Mouse (Mus musculus): Measurements from ENCODE around the gene Rnf183. TPM values are rescaled to one million over a fixed set of nuclear protein-coding genes. Genes with fewer than 3 reads are reported as not detected.

Rnf183 gene
- polyA plus RNA-seq, 1 experiment from 2014 or later: not detected

- peak; percentile 84 for DNase-seq (ENCODE audit: low spot score)
- H3K27me3 ChIP-seq (replicated peaks; ENCODE audit: control insufficient read depth, insufficient read depth, low read length): no peaks in the 10 kb centered on the region
- 0 out of 2 replicates have a peak, but pooled peaks cover 2% of the 10 kb centered on the region for H3K4me1 ChIP-seq (ENCODE audit: control insufficient read depth, insufficient read depth, low read length)
- peak within 1 kb of the TSS; percentile 55 for H3K4me3 ChIP-seq (ENCODE audit: low read depth, low read length)
- peak within 1 kb of the TSS; percentile 64 for H3K4me2 ChIP-seq (ENCODE audit: low read length)
- no peak within 1 kb of the TSS for H3K27ac ChIP-seq (ENCODE audit: low read depth, low read length)
- peak within 1 kb of the TSS; percentile 68 for H3K9ac ChIP-seq (ENCODE audit: low read length)
- peak; percentile 97 for ATAC-seq
- under 1% methylated on average over 30 of the region's 30 CpGs for WGBS
- H3K9me3 ChIP-seq (replicated peaks; ENCODE audit: control insufficient read depth, low read length): no peaks in the 10 kb centered on the region
- no peaks in the 10 kb centered on the region for H3K36me3 ChIP-seq (ENCODE audit: control insufficient read depth, insufficient read depth, low read length)
Measured at GRCm38 (mm10) chr4:62470598-62471051, 35.6 kb upstream of the Rnf183 start, which contains the start of gene Wdr31. Gene Wdr31, minus strand, starts transcription at chr4:62470896.

GRCm38 (mm10) chr4:62468158-62468557, 33.1 kb upstream of the Rnf183 start:
- H3K27ac ChIP-seq (ENCODE audit: low read depth, low read length): no peak overlapping the region
- H3K9me3 ChIP-seq (replicated peaks; ENCODE audit: control insufficient read depth, low read length): no peaks in the 10 kb centered on the region
- no peaks in the 10 kb centered on the region for H3K36me3 ChIP-seq (ENCODE audit: control insufficient read depth, insufficient read depth, low read length)
- H3K27me3 ChIP-seq (replicated peaks; ENCODE audit: control insufficient read depth, insufficient read depth, low read length): no peaks in the 10 kb centered on the region
- WGBS: 98% methylated on average over 1 of the region's 1 CpGs
- 0 out of 2 replicates have a peak, but pooled peaks cover 2% of the 10 kb centered on the region for H3K4me1 ChIP-seq (ENCODE audit: control insufficient read depth, insufficient read depth, low read length)
- ATAC-seq (no peak), DNase-seq (ENCODE audit: low spot score) (no peak)
- no peak overlapping the region for H3K4me3 ChIP-seq (ENCODE audit: low read depth, low read length)
- H3K9ac ChIP-seq (ENCODE audit: low read length): no peak overlapping the region
- H3K4me2 ChIP-seq (ENCODE audit: low read length): no peak overlapping the region

DNA sequence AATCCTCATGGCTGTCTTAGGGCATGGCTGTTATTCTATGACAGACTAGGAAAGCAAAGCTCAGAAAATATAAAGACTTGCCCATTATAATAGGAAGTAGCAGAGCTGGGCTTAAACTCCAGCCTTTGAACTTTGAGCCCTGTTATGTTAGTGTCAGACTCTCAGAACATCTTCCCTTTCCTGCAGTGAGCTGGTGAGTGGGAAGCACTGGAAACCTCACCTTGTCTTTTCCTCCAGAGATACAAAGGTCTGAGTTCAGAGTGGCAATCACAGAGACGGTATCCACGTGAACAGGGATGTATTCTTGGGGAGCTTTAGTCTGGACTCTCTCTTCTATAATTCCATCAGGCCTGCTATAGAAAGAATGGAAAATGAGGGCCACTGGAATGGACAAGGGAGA, 28.1 kb upstream of the Rnf183 start:
- ATAC-seq: no peak
- H3K9ac ChIP-seq (ENCODE audit: low read length): no peak overlapping the region
- H3K4me2 ChIP-seq (ENCODE audit: low read length): no peak overlapping the region
- no peak for DNase-seq (ENCODE audit: low spot score)
- H3K36me3 ChIP-seq (ENCODE audit: control insufficient read depth, insufficient read depth, low read length): 0 out of 2 replicates have a peak, but pooled peaks cover 5% of the 10 kb centered on the region
- H3K27ac ChIP-seq (ENCODE audit: low read depth, low read length): no peak overlapping the region
- no peaks in the 10 kb centered on the region for H3K9me3 ChIP-seq (replicated peaks; ENCODE audit: control insufficient read depth, low read length)
- WGBS: 94% methylated on average over 2 of the region's 2 CpGs
- no peaks in the 10 kb centered on the region for H3K27me3 ChIP-seq (replicated peaks; ENCODE audit: control insufficient read depth, insufficient read depth, low read length)
- no peak overlapping the region for H3K4me3 ChIP-seq (ENCODE audit: low read depth, low read length)
- H3K4me1 ChIP-seq (ENCODE audit: control insufficient read depth, insufficient read depth, low read length): no peaks in the 10 kb centered on the region

- H3K4me1 ChIP-seq (ENCODE audit: control insufficient read depth, insufficient read depth, low read length): no peaks in the 10 kb centered on the region
- ATAC-seq (no peak), DNase-seq (ENCODE audit: low spot score) (no peak)
- H3K4me3 ChIP-seq (ENCODE audit: low read depth, low read length): no peak overlapping the region
- WGBS: 93% methylated on average over 8 of the region's 8 CpGs
- no peaks in the 10 kb centered on the region for H3K27me3 ChIP-seq (replicated peaks; ENCODE audit: control insufficient read depth, insufficient read depth, low read length)
- no peak overlapping the region for H3K4me2 ChIP-seq (ENCODE audit: low read length)
- H3K36me3 ChIP-seq (ENCODE audit: control insufficient read depth, insufficient read depth, low read length): peaks cover 11% of the 10 kb centered on the region; the same call in 1 of the 2 replicates
- H3K9ac ChIP-seq (ENCODE audit: low read length): no peak overlapping the region
- H3K27ac ChIP-seq (ENCODE audit: low read depth, low read length): no peak overlapping the region
- H3K9me3 ChIP-seq (replicated peaks; ENCODE audit: control insufficient read depth, low read length): no peaks in the 10 kb centered on the region
Measured at GRCm38 (mm10) chr4:62460348-62460747, 25.3 kb upstream of the Rnf183 start.

- Histone ChIP-seq H3K27ac (ENCODE audit: low read depth, low read length) (no peak overlapping the region), H3K9me3 (replicated peaks; ENCODE audit: control insufficient read depth, low read length) (no peaks in the 10 kb centered on the region), H3K4me1 (ENCODE audit: control insufficient read depth, insufficient read depth, low read length) (no peaks in the 10 kb centered on the region), H3K4me3 (ENCODE audit: low read depth, low read length) (no peak overlapping the region), H3K4me2 (ENCODE audit: low read length) (no peak overlapping the region), H3K27me3 (replicated peaks; ENCODE audit: control insufficient read depth, insufficient read depth, low read length) (no peaks in the 10 kb centered on the region), H3K9ac (ENCODE audit: low read length) (no peak overlapping the region), H3K36me3 (ENCODE audit: control insufficient read depth, insufficient read depth, low read length) (peaks cover 11% of the 10 kb centered on the region; the same call in 1 of the 2 replicates)
- ATAC-seq (peak; percentile 71; the same call in 1 of the 2 replicates), DNase-seq (ENCODE audit: low spot score) (peak; percentile 74)
- 83% methylated on average over 3 of the region's 3 CpGs for WGBS
Measured at GRCm38 (mm10) chr4:62459081-62459480, 24.0 kb upstream of the Rnf183 start.

DNA sequence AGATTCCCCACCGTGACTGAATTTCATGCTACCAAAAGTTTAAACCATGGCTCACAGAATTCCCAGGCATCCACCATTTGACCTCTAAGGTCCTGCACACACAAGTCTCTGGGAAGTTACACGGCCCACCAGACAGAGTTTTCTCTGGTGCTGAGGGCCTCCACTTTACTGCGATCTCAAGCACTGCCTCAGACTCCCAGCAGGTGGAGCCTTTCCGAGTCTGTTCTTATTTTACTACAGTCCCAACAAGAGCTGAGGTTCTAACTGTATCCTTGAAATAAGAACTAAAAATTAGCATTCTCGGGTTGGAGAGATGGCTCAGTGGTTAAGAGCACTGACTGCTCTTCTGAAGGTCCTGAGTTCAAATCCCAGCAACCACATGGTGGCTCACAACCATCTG, 19.9 kb upstream of the Rnf183 start:
- Histone ChIP-seq H3K4me1 (ENCODE audit: control insufficient read depth, insufficient read depth, low read length) (no peaks in the 10 kb centered on the region), H3K9me3 (replicated peaks; ENCODE audit: control insufficient read depth, low read length) (no peaks in the 10 kb centered on the region), H3K27me3 (replicated peaks; ENCODE audit: control insufficient read depth, insufficient read depth, low read length) (no peaks in the 10 kb centered on the region), H3K9ac (ENCODE audit: low read length) (no peak overlapping the region), H3K36me3 (ENCODE audit: control insufficient read depth, insufficient read depth, low read length) (peaks cover 6% of the 10 kb centered on the region; the same call in 1 of the 2 replicates), H3K4me2 (ENCODE audit: low read length) (no peak overlapping the region), H3K4me3 (ENCODE audit: low read depth, low read length) (no peak overlapping the region), H3K27ac (ENCODE audit: low read depth, low read length) (no peak overlapping the region)
- ATAC-seq (no peak), DNase-seq (ENCODE audit: low spot score) (peak; percentile 41)
- WGBS: 70% methylated on average over 5 of the region's 5 CpGs

- 73% methylated on average over 4 of the region's 4 CpGs for WGBS
Measured at GRCm38 (mm10) chr4:62440986-62441385, 5.9 kb upstream of the Rnf183 start.

GRCm38 (mm10) chr4:62440544-62440943, 5.5 kb upstream of the Rnf183 start:
- WGBS: 73% methylated on average over 4 of the region's 4 CpGs

More at GRCm38 (mm10) chr4:62440986-62441385, 5.9 kb upstream of the Rnf183 start:
- H3K4me3 ChIP-seq (ENCODE audit: low read depth, low read length): no peak overlapping the region
- no peak for ATAC-seq
- H3K27ac ChIP-seq (ENCODE audit: low read depth, low read length): no peak overlapping the region
- no peaks in the 10 kb centered on the region for H3K27me3 ChIP-seq (replicated peaks; ENCODE audit: control insufficient read depth, insufficient read depth, low read length)
- no peak overlapping the region for H3K4me2 ChIP-seq (ENCODE audit: low read length)
- no peaks in the 10 kb centered on the region for H3K4me1 ChIP-seq (ENCODE audit: control insufficient read depth, insufficient read depth, low read length)
- no peak overlapping the region for H3K9ac ChIP-seq (ENCODE audit: low read length)
- no peaks in the 10 kb centered on the region for H3K9me3 ChIP-seq (replicated peaks; ENCODE audit: control insufficient read depth, low read length)
- no peak for DNase-seq (ENCODE audit: low spot score)
- no peaks in the 10 kb centered on the region for H3K36me3 ChIP-seq (ENCODE audit: control insufficient read depth, insufficient read depth, low read length)

DNA sequence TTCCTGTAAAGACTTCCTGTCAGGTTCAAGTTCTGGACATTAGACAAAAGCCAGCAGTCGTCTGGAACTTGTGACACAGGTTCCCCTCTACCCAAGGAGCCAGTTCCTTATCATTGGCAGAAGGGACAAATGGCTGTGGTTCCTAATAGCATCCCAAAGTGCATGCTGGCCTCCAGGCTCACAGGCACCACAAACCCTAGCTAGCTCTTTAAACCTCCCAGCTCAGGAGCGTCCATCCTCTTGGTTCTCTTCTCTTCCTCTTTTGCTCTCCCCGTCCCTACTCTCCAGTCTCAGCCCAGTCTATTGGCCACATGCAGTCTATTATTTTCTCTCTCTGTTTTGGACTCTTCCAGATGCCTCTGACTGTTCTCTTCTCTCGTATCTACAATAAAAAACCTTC, 4.7 kb upstream of the Rnf183 start:
- Histone ChIP-seq H3K27ac (ENCODE audit: low read depth, low read length) (no peak overlapping the region), H3K27me3 (replicated peaks; ENCODE audit: control insufficient read depth, insufficient read depth, low read length) (no peaks in the 10 kb centered on the region), H3K9me3 (replicated peaks; ENCODE audit: control insufficient read depth, low read length) (no peaks in the 10 kb centered on the region), H3K9ac (ENCODE audit: low read length) (no peak overlapping the region), H3K36me3 (ENCODE audit: control insufficient read depth, insufficient read depth, low read length) (no peaks in the 10 kb centered on the region), H3K4me2 (ENCODE audit: low read length) (no peak overlapping the region), H3K4me1 (ENCODE audit: control insufficient read depth, insufficient read depth, low read length) (no peaks in the 10 kb centered on the region), H3K4me3 (ENCODE audit: low read depth, low read length) (no peak overlapping the region)
- WGBS: 71% methylated on average over 4 of the region's 4 CpGs
- ATAC-seq (no peak), DNase-seq (ENCODE audit: low spot score) (no peak)

More at GRCm38 (mm10) chr4:62440544-62440943, 5.5 kb upstream of the Rnf183 start:
- H3K9ac ChIP-seq (ENCODE audit: low read length): no peak overlapping the region
- no peaks in the 10 kb centered on the region for H3K27me3 ChIP-seq (replicated peaks; ENCODE audit: control insufficient read depth, insufficient read depth, low read length)
- no peak for DNase-seq (ENCODE audit: low spot score)
- no peak overlapping the region for H3K27ac ChIP-seq (ENCODE audit: low read depth, low read length)
- ATAC-seq: no peak
- H3K9me3 ChIP-seq (replicated peaks; ENCODE audit: control insufficient read depth, low read length): no peaks in the 10 kb centered on the region
- no peaks in the 10 kb centered on the region for H3K4me1 ChIP-seq (ENCODE audit: control insufficient read depth, insufficient read depth, low read length)
- H3K4me3 ChIP-seq (ENCODE audit: low read depth, low read length): no peak overlapping the region
- H3K36me3 ChIP-seq (ENCODE audit: control insufficient read depth, insufficient read depth, low read length): no peaks in the 10 kb centered on the region
- H3K4me2 ChIP-seq (ENCODE audit: low read length): no peak overlapping the region

Data from forebrain, embryonic 14.5 days (tissue).